Comparison of ENCODE assay signal across 12 mouse cellular contexts in the genomic region with DNA sequence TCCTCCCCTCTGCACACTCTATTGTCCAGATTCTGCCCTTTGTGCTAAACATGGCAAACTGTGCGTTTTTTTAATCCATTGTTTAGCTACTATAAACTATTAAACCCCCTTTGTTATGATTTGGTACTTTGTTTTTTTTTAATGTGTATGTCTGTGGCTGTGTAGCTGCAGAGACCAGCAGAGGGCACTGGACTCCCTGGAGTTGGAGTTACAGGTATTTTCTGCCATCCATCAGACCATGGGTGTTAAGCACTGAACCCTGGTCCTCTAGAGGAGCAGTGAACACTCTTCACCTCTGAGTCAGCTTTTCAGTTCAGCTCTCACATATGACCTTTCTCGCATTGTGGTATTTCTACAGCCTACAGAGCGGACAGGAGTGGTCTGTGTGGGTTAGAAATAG.
DNase-seq lines count a peak whose midpoint lies in the region; ATAC-seq and TF ChIP-seq lines count a peak whose summit lies in the region.
"Had no signal": no experiment of that assay in that cellular context is flagged by ENCODE, and none has a peak within 500 bp of the region (broad histone marks: within the 10 kb centered on the region; RNA-seq: fewer than 3 reads in every experiment).

No protein-coding gene starts in this region.

- no peak for ATAC-seq in forebrain, embryonic 14.5 days

- H3K4me2 ChIP-seq in forebrain, embryonic 14.5 days (ENCODE audit: low read length), result no peak overlapping the region
- H3K4me2 ChIP-seq: kidney, embryonic 15.5 days; midbrain, embryonic 12.5 days had no signal

- 83% methylated on average over 3 of the region's 3 CpGs for WGBS in lung, adult 2 months
- WGBS in forebrain, embryonic 14.5 days, result 90% methylated on average over 3 of the region's 3 CpGs

- TF ChIP-seq RAD21 in MEL (IDR thresholded peaks at IDR 0.05; ENCODE audit: low read depth, low read length), result peak; percentile 52

- no peak overlapping the region for H3K9ac ChIP-seq in MEL (ENCODE audit: control insufficient read depth, low read depth, low read length, poor library complexity, severe bottlenecking)
- no peak overlapping the region for H3K9ac ChIP-seq in forebrain, embryonic 14.5 days (ENCODE audit: low read length)
- H3K9ac ChIP-seq: kidney, embryonic 15.5 days; midbrain, embryonic 12.5 days had no signal

- no peak overlapping the region for H3K4me3 ChIP-seq in lung, adult 2 months (replicated peaks; ENCODE audit: extremely low read depth, low read depth, low read length)
- no peak overlapping the region for H3K4me3 ChIP-seq in MEL (ENCODE audit: control insufficient read depth in 1 of 2, insufficient read depth in 1 of 2, low read depth in 2 of 2, low read length in 2 of 2)
- H3K4me3 ChIP-seq in forebrain, embryonic 14.5 days (ENCODE audit: low read depth, low read length), result no peak overlapping the region
- H3K4me3 ChIP-seq: kidney, embryonic 15.5 days; midbrain, embryonic 12.5 days had no signal

- TF ChIP-seq POLR2A in lung, adult 2 months (IDR thresholded peaks at IDR 0.05; ENCODE audit: borderline replicate concordance, extremely low read depth, low read depth, low read length), result no peak
- TF ChIP-seq POLR2A in MEL (IDR thresholded peaks at IDR 0.05; ENCODE audit: control insufficient read depth in 1 of 2, insufficient read depth in 1 of 2, low read depth in 1 of 2, low read length in 2 of 2, poor library complexity in 1 of 2), result no peak

- TF ChIP-seq EP300 in MEL (IDR thresholded peaks at IDR 0.05; ENCODE audit: low read depth in 1 of 2, low read length in 2 of 2), result no peak

- H3K27ac ChIP-seq in MEL (ENCODE audit: control insufficient read depth, low read depth, low read length), result no peak overlapping the region
- no peak overlapping the region for H3K27ac ChIP-seq in forebrain, embryonic 14.5 days (ENCODE audit: low read depth, low read length)
- H3K27ac ChIP-seq: kidney, embryonic 15.5 days; midbrain, embryonic 12.5 days had no signal

- peaks cover 7% of the 10 kb centered on the region; the same call in 1 of the 2 replicates for H3K4me1 ChIP-seq in lung, adult 2 months (ENCODE audit: control insufficient read depth, insufficient read depth, low read length)
- H3K4me1 ChIP-seq in MEL (ENCODE audit: control insufficient read depth in 1 of 2, insufficient read depth in 2 of 2, low read length in 2 of 2), result no peaks in the 10 kb centered on the region
- H3K4me1 ChIP-seq in forebrain, embryonic 14.5 days (ENCODE audit: control insufficient read depth, insufficient read depth, low read length), result no peaks in the 10 kb centered on the region
- H3K4me1 ChIP-seq: midbrain, embryonic 12.5 days had no signal

- no peaks in the 10 kb centered on the region for H3K36me3 ChIP-seq in MEL (ENCODE audit: control insufficient read depth in 1 of 2, insufficient read depth in 2 of 2, low read length in 2 of 2)
- H3K36me3 ChIP-seq in forebrain, embryonic 14.5 days (ENCODE audit: control insufficient read depth, insufficient read depth, low read length), result peaks cover 2% of the 10 kb centered on the region; the same call in 1 of the 2 replicates

- H3K79me2 ChIP-seq in MEL (ENCODE audit: control insufficient read depth, insufficient read depth, low read length, poor library complexity), result no peaks in the 10 kb centered on the region

- no peaks in the 10 kb centered on the region for H3K27me3 ChIP-seq in MEL (ENCODE audit: control insufficient read depth in 1 of 2, insufficient read depth in 2 of 2, low read length in 2 of 2)
- no peaks in the 10 kb centered on the region for H3K27me3 ChIP-seq in forebrain, embryonic 14.5 days (replicated peaks; ENCODE audit: control insufficient read depth, insufficient read depth, low read length)
- H3K27me3 ChIP-seq: kidney, embryonic 15.5 days; midbrain, embryonic 12.5 days had no signal

- H3K9me3 ChIP-seq in MEL (replicated peaks; ENCODE audit: insufficient read depth, low read length), result no peaks in the 10 kb centered on the region
- no peaks in the 10 kb centered on the region for H3K9me3 ChIP-seq in forebrain, embryonic 14.5 days (replicated peaks; ENCODE audit: control insufficient read depth, low read length)
- H3K9me3 ChIP-seq: G1E; kidney, embryonic 15.5 days; midbrain, embryonic 12.5 days had no signal

- DNase-seq in embryo, embryonic 10 days (ENCODE audit: low spot score), result peak; percentile 14
- no peak for DNase-seq in embryo, embryonic 9.5 days (ENCODE audit: extremely low spot score)
- DNase-seq in lung, adult 2 months, result peak; percentile 19
- DNase-seq in lung, postnatal 25 days (ENCODE audit: low spot score), result no peak
- DNase-seq in MEL (ENCODE audit: low read depth, low spot score), result peak; percentile 34
- DNase-seq in lung, postnatal 10 days, result peak; percentile 49
- no peak for DNase-seq in neural tube, embryonic 10.5 days (ENCODE audit: extremely low spot score, low spot score)
- no peak for DNase-seq in forebrain, embryonic 14.5 days (ENCODE audit: low spot score)
- DNase-seq: left cerebral cortex, postnatal 4 days had no signal

- TF ChIP-seq CTCF in lung, adult 2 months (IDR thresholded peaks at IDR 0.05; ENCODE audit: insufficient read depth, low read length), result peak; percentile 46; the same call in 1 of the 2 replicates
- TF ChIP-seq CTCF in MEL (IDR thresholded peaks at IDR 0.05 in 2 of 3, conservative IDR thresholded peaks at IDR 0.05 in 1 of 3; ENCODE audit: control insufficient read depth in 1 of 3, insufficient read depth in 1 of 3, low read depth in 2 of 3, low read length in 3 of 3, poor library complexity in 1 of 3, severe bottlenecking in 1 of 3), result peak; percentile 32 to 64 (median 61)

TF ChIP-seq in MEL, 35 proteins besides CTCF, POLR2A, EP300 and RAD21:
- TF ChIP-seq MAX (IDR thresholded peaks at IDR 0.05; ENCODE audit: low read length), result no peak
- peak; percentile 68 for TF ChIP-seq SMC3 (IDR thresholded peaks at IDR 0.05; ENCODE audit: low read depth, low read length)
- peak; percentile 49 for TF ChIP-seq ZC3H11A (IDR thresholded peaks at IDR 0.05; ENCODE audit: low read depth, low read length)

Comparison
In these comparisons a context has a peak if more than half of its experiments do, and no peak if none do; other contexts are left out.
1. DNase-seq: peak in embryo, embryonic 10 days (single experiment), lung, adult 2 months (single experiment), MEL (single experiment) and lung, postnatal 10 days (single experiment); none in embryo, embryonic 9.5 days (single experiment), lung, postnatal 25 days (single experiment), neural tube, embryonic 10.5 days (single experiment) and forebrain, embryonic 14.5 days (single experiment).